In the genomic region with DNA sequence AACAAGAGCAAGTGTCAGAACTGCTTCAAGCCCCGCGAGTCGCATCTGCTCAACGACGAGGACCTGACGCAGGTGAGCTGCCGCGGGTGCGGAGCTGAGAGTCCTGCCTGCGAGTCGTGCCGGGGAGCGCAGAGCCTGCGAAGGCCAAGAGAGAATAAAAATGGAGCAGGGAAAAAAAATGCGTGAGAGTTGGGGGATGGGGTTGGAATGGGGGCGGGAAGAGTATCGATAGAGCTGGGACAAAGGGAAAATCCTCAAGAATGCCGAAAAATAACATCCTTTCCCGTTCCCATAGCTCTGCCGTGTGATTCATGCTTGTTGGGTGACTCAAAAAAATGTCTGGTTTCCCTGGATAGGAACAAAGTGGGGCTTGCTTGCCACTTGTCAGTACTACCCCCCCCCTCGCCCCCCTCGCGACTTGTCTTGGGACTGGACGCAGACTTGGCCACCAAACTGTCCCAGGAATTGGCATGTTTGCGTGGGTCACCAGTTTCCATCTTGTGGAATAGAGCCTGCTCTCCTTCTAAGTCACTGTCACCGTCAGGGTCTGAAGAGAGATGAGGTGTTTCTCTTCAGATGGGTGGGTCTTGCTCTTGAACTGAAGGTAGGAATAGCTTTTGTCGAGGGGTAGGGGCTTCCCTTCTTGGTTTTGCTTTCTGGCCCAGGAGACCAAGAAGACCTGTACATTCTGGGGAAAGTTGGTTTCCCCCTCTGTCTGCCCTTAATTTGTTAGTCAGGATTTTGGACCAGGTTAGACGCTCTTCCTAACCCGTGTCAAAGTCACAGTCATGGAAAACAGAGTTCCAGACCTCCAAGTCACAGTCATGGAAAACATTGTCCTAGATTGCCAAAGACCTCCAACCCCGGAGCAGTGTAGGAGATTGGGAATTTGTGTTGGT, we compare ENCODE assay signal across 8 mouse cellular contexts. TPM values are rescaled to one million over a fixed set of nuclear protein-coding genes. Genes with fewer than 3 reads are reported as not detected.
DNase-seq lines count a peak whose midpoint lies in the region; ATAC-seq and TF ChIP-seq lines count a peak whose summit lies in the region.

No protein-coding gene starts in this region.

- no peak for TF ChIP-seq CTCF in C2C12 (IDR thresholded peaks at IDR 0.05; ENCODE audit: control insufficient read depth, insufficient read depth, insufficient read length)

- H3K9me3 ChIP-seq in heart, embryonic 16.5 days (replicated peaks; ENCODE audit: control insufficient read depth, low read length) = no peaks in the 10 kb centered on the region
- no peaks in the 10 kb centered on the region for H3K9me3 ChIP-seq in limb, embryonic 14.5 days (ENCODE audit: control insufficient read depth, low read length)
- H3K9me3 ChIP-seq in neural tube, embryonic 12.5 days = no peaks in the 10 kb centered on the region

- H3K27me3 ChIP-seq in C2C12 (ENCODE audit: control insufficient read depth, insufficient read depth, insufficient read length) = no peaks in the 10 kb centered on the region
- no peaks in the 10 kb centered on the region for H3K27me3 ChIP-seq in heart, embryonic 16.5 days (ENCODE audit: control insufficient read depth, insufficient read depth, low read length)
- H3K27me3 ChIP-seq in limb, embryonic 14.5 days (ENCODE audit: control insufficient read depth, insufficient read depth, low read length) = no peaks in the 10 kb centered on the region
- H3K27me3 ChIP-seq in neural tube, embryonic 12.5 days (replicated peaks) = no peaks in the 10 kb centered on the region

- no peak for TF ChIP-seq POLR2A in limb, embryonic 14.5 days (IDR thresholded peaks at IDR 0.05; ENCODE audit: borderline replicate concordance, extremely low read depth, insufficient read depth, insufficient read length)

- H3K9ac ChIP-seq in heart, embryonic 16.5 days (ENCODE audit: low read length) = peak overlapping the region; percentile 79
- H3K9ac ChIP-seq in limb, embryonic 14.5 days (ENCODE audit: low read depth, low read length, severe bottlenecking) = peak overlapping the region; percentile 82
- H3K9ac ChIP-seq in neural tube, embryonic 12.5 days = peak overlapping the region; percentile 86

- peaks cover 28% of the 10 kb centered on the region for H3K4me1 ChIP-seq in heart, embryonic 16.5 days (ENCODE audit: control insufficient read depth, insufficient read depth, low read length)
- H3K4me1 ChIP-seq in limb, embryonic 14.5 days (ENCODE audit: control insufficient read depth, insufficient read depth, low read length) = peaks cover 37% of the 10 kb centered on the region
- H3K4me1 ChIP-seq in neural tube, embryonic 12.5 days = peaks cover 30% of the 10 kb centered on the region

- peak overlapping the region; percentile 91 for H3K4me3 ChIP-seq in C2C12 (ENCODE audit: insufficient read depth, poor library complexity, severe bottlenecking)
- H3K4me3 ChIP-seq in heart, embryonic 16.5 days (ENCODE audit: low read length) = peak overlapping the region; percentile 66
- H3K4me3 ChIP-seq in limb, embryonic 14.5 days (replicated peaks; ENCODE audit: low read length) = peak overlapping the region; percentile 64
- peak overlapping the region; percentile 76 for H3K4me3 ChIP-seq in neural tube, embryonic 12.5 days

- DNase-seq in frontal cortex, postnatal 25 days (ENCODE audit: low spot score in 2 of 2) = no peak
- DNase-seq in c-Kit-negative CD71-positive TER-119-positive erythroid progenitor cells, embryonic 14.5 days (ENCODE audit: low read depth, low spot score) = peak; percentile 13
- no peak for DNase-seq in limb, embryonic 14.5 days (ENCODE audit: low spot score)
- no peak for DNase-seq in layer of hippocampus, postnatal 36 days

- peak overlapping the region; percentile 80 for H3K4me2 ChIP-seq in heart, embryonic 16.5 days (ENCODE audit: low read depth, low read length)
- peak overlapping the region; percentile 85 for H3K4me2 ChIP-seq in limb, embryonic 14.5 days (replicated peaks; ENCODE audit: low read depth, low read length, severe bottlenecking)
- H3K4me2 ChIP-seq in neural tube, embryonic 12.5 days (replicated peaks) = peak overlapping the region; percentile 82

- peaks cover 54% of the 10 kb centered on the region for H3K79me3 ChIP-seq in C2C12 (ENCODE audit: low read depth)

- peak overlapping the region; percentile 91 for H3ac ChIP-seq in C2C12 (ENCODE audit: control insufficient read depth, insufficient read length, low read depth)

- peaks cover 64% of the 10 kb centered on the region for H3K79me2 ChIP-seq in C2C12 (ENCODE audit: control insufficient read depth, insufficient read depth)

- H3K36me3 ChIP-seq in C2C12 (ENCODE audit: control insufficient read depth, insufficient read depth) = peaks cover 12% of the 10 kb centered on the region
- no peaks in the 10 kb centered on the region for H3K36me3 ChIP-seq in heart, embryonic 16.5 days (ENCODE audit: control insufficient read depth, insufficient read depth)
- no peaks in the 10 kb centered on the region for H3K36me3 ChIP-seq in limb, embryonic 14.5 days (ENCODE audit: control insufficient read depth, insufficient read depth, low read length)
- no peaks in the 10 kb centered on the region for H3K36me3 ChIP-seq in neural tube, embryonic 12.5 days

- WGBS in heart, embryonic 16.5 days = 3% methylated on average over 30 of the region's 30 CpGs
- WGBS in limb, embryonic 14.5 days = 2% methylated on average over 30 of the region's 30 CpGs
- 4% methylated on average over 30 of the region's 30 CpGs for WGBS in neural tube, embryonic 12.5 days

- peak overlapping the region; percentile 85 for H3K27ac ChIP-seq in heart, embryonic 16.5 days (ENCODE audit: low read length)
- peak overlapping the region; percentile 80; the same call in 1 of the 2 replicates for H3K27ac ChIP-seq in limb, embryonic 14.5 days (replicated peaks; ENCODE audit: low read depth, low read length)
- H3K27ac ChIP-seq in neural tube, embryonic 12.5 days = 0 out of 2 replicates have a peak overlapping the region, but pooled peaks have one; percentile 72

- ATAC-seq in frontal cortex, adult (ENCODE audit: low TSS enrichment) = 0 out of 2 replicates have a peak, but pooled peaks have one; percentile 4
- 0 out of 2 replicates have a peak, but pooled peaks have one; percentile 0 for ATAC-seq in heart, embryonic 16.5 days (replicated peaks; ENCODE audit: extremely low read depth, insufficient read depth, low FRiP score)
- no peak for ATAC-seq in limb, embryonic 14.5 days (ENCODE audit: low FRiP score, low read depth)
- ATAC-seq in neural tube, embryonic 12.5 days (ENCODE audit: low FRiP score, low read depth) = peak; percentile 56; the same call in 1 of the 2 replicates

TF ChIP-seq in C2C12, 6 proteins besides CTCF, POLR2A, EP300 and RAD21:
- TF ChIP-seq FOSL1 (IDR thresholded peaks at IDR 0.05; ENCODE audit: insufficient read depth, low read length, poor library complexity, severe bottlenecking) = no peak
- TF ChIP-seq USF1 (IDR thresholded peaks at IDR 0.05; ENCODE audit: low read depth) = no peak
- TF ChIP-seq MAX (IDR thresholded peaks at IDR 0.05) = no peak
- TF ChIP-seq MYOG (IDR thresholded peaks at IDR 0.05; ENCODE audit: control insufficient read depth, extremely low read depth, insufficient read length) = no peak
- no peak for TF ChIP-seq CEBPB (IDR thresholded peaks at IDR 0.05; ENCODE audit: low read depth)
- TF ChIP-seq MYOD1 (IDR thresholded peaks at IDR 0.05; ENCODE audit: control insufficient read depth, insufficient read length, low read depth) = no peak

RNA-seq across cellular contexts. Expression of a gene that starts 2.0 kb away (rescaled TPM):
- polyA plus RNA-seq in C2C12 (2012; fragmentation: generic; extraction: Trizol) = 257 TPM
- polyA plus RNA-seq in heart, embryonic 16.5 days (2015; fragmentation: Nextera tagmentation; extraction: Ambion mirVana) = 26.6 and 34.2 TPM in 2 replicates
- polyA plus RNA-seq in limb, embryonic 14.5 days (2012; rRNA removed) = 122 and 128 TPM in 2 replicates
- 87.1 and 99.6 TPM in 2 replicates for polyA plus RNA-seq in limb, embryonic 14.5 days (2014; fragmentation: Nextera tagmentation; extraction: Ambion mirVana)
- 105 and 123 TPM in 2 replicates for polyA plus RNA-seq in neural tube, embryonic 12.5 days (2016; fragmentation: Nextera tagmentation; extraction: Ambion mirVana)
- 100 to 1,000 TPM; 276 to 286 TPM for total RNA-seq in layer of hippocampus, postnatal 36 days (2021)
